Comparison of ENCODE assay signal across 20 mouse cellular contexts in the genomic region with DNA sequence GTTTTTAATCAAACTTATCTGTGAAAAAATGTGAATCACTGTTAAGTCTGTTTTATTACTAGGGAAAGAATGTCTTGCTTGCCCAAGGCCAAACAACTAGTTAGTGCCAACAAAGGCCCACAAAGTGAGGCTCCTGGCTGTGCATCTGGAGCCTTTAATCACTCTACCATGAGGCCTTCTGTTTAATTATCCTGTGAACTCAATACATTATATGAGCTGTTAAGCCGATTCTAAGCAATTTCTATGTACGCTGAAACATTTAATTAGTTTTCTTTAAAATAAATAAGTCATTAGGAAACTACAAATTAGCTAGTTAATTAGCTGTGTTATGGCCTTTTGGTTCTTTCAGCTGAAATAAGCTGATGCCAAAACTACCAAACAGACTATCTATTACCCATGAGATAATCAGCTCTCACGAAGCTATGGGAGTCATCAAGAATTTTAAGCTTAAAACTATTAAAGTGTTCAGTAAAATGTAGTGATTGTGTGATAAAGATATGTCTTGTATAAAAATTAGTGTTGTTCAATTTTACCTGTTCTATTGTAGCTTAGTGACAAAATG. TPM values are rescaled to one million over a fixed set of nuclear protein-coding genes. Genes with fewer than 3 reads are reported as not detected.
"Had no signal": no experiment of that assay in that cellular context is flagged by ENCODE, and none has a peak within 500 bp of the region (broad histone marks: within the 10 kb centered on the region; RNA-seq: fewer than 3 reads in every experiment).

No protein-coding gene starts in this region.

- H3K9me3 ChIP-seq: limb, embryonic 15.5 days; liver, embryonic 12.5 days; megakaryocyte, embryonic 14.5 days; midbrain, embryonic 15.5 days had no signal

- H3K4me3 ChIP-seq: layer of hippocampus, adult 2 months; limb, embryonic 15.5 days; liver, embryonic 12.5 days; megakaryocyte, embryonic 14.5 days; midbrain, embryonic 15.5 days had no signal

- H3K27me3 ChIP-seq: limb, embryonic 15.5 days; liver, embryonic 12.5 days; megakaryocyte, embryonic 14.5 days; midbrain, embryonic 15.5 days had no signal

- H3K36me3 ChIP-seq: limb, embryonic 15.5 days; liver, embryonic 12.5 days; midbrain, embryonic 15.5 days had no signal

- H3K9ac ChIP-seq: limb, embryonic 15.5 days; liver, embryonic 12.5 days; lung, embryonic 14.5 days; midbrain, embryonic 15.5 days had no signal

- H3K4me1 ChIP-seq: limb, embryonic 15.5 days; liver, embryonic 12.5 days; megakaryocyte, embryonic 14.5 days; midbrain, embryonic 15.5 days had no signal

- H3K4me2 ChIP-seq: limb, embryonic 15.5 days; liver, embryonic 12.5 days; lung, embryonic 14.5 days; midbrain, embryonic 11.5 days; midbrain, embryonic 15.5 days had no signal

- DNase-seq: kidney, adult 8-10 months; kidney, postnatal 36 days; left cerebral cortex, postnatal 4 days; lung, embryonic 14.5 days; lung, postnatal 14 days; right cerebral cortex, adult 18-20 months; right cerebral cortex, postnatal 25 days; thymus, postnatal 36 days had no signal

- ATAC-seq: liver, embryonic 12.5 days; midbrain, embryonic 15.5 days had no signal

- H3K27ac ChIP-seq: kidney, postnatal 0 days; layer of hippocampus, adult 2 months; limb, embryonic 15.5 days; liver, embryonic 12.5 days; macrophage; midbrain, embryonic 15.5 days had no signal

RNA-seq across cellular contexts. Expression of a gene that starts 24.6 kb away (rescaled TPM):
- polyA plus RNA-seq: liver, embryonic 12.5 days; liver, embryonic 16.5 days; lung, embryonic 14.5 days; macrophage; small intestine, adult 2 months; thymus, postnatal 0 days had no signal

RNA-seq across cellular contexts. Expression of a gene that starts 58.1 kb away (rescaled TPM):
- polyA plus RNA-seq: kidney, postnatal 0 days; limb, embryonic 15.5 days; liver, embryonic 12.5 days; liver, embryonic 16.5 days; lung, embryonic 14.5 days; macrophage; midbrain, embryonic 11.5 days; midbrain, embryonic 15.5 days; small intestine, adult 2 months; stomach, embryonic 16.5 days; thymus, postnatal 0 days had no signal
